Mouse (Mus musculus) kidney, postnatal 10 days (tissue): ENCODE measurements around the gene Serpina1f.
A peak's percentile ranks its signal among the peaks of the same experiment; 100 is the strongest.
"Not testable (repeated sequence)": the region's sequence is repeated elsewhere in the genome, so short reads cannot be mapped to it uniquely, and the experiment has no call there.

ENCODE experiments used
- DNase-seq: peaks from one replicate; pipeline ENCODE4 v3.0.0; 2021; ENCODE audit warnings: mixed read lengths

Gene Serpina1f

GRCm38 (mm10) chr12:103695429-103695828, at the start of gene Serpina1f:
Gene Serpina1f, minus strand, starts transcription at chr12:103695529.
- DNase-seq = no peak

GRCm38 (mm10) chr12:103737791-103738580, 42.7 kb upstream of the Serpina1f start:
- DNase-seq = not testable (repeated sequence)

- DNase-seq = not testable (repeated sequence)
Observed at GRCm38 (mm10) chr12:103735566-103735965, 40.2 kb upstream of the Serpina1f start.

- DNase-seq = not testable (repeated sequence)
Observed at GRCm38 (mm10) chr12:103735101-103735500, 39.8 kb upstream of the Serpina1f start.

- DNase-seq = peak; percentile 29
Observed at GRCm38 (mm10) chr12:103711537-103711936, 16.2 kb upstream of the Serpina1f start.

- DNase-seq = no peak
Observed at GRCm38 (mm10) chr12:103710405-103710804, 15.1 kb upstream of the Serpina1f start.

- no peak for DNase-seq
Observed at GRCm38 (mm10) chr12:103706113-103706512, 10.8 kb upstream of the Serpina1f start.

- DNase-seq = no peak
Observed at GRCm38 (mm10) chr12:103705547-103705946, 10.2 kb upstream of the Serpina1f start.

GRCm38 (mm10) chr12:103700144-103700750, 4.9 kb upstream of the Serpina1f start:
- DNase-seq = no peak

- DNase-seq = no peak
Observed at GRCm38 (mm10) chr12:103688221-103688814, 7.0 kb downstream of the Serpina1f start.

- no peak for DNase-seq
Observed at GRCm38 (mm10) chr12:103687021-103687420, 8.3 kb downstream of the Serpina1f start.

GRCm38 (mm10) chr12:103686050-103686449, 9.3 kb downstream of the Serpina1f start:
- no peak for DNase-seq

GRCm38 (mm10) chr12:103685386-103685785, 9.9 kb downstream of the Serpina1f start:
- DNase-seq = no peak

GRCm38 (mm10) chr12:103683775-103684174, 11.6 kb downstream of the Serpina1f start:
- no peak for DNase-seq

GRCm38 (mm10) chr12:103681739-103682138, 13.6 kb downstream of the Serpina1f start:
- DNase-seq = no peak

GRCm38 (mm10) chr12:103681169-103681568, 14.2 kb downstream of the Serpina1f start:
- no peak for DNase-seq

GRCm38 (mm10) chr12:103679853-103680252, 15.5 kb downstream of the Serpina1f start:
- DNase-seq = not testable (repeated sequence)

- no peak for DNase-seq
Observed at GRCm38 (mm10) chr12:103676039-103676438, 19.3 kb downstream of the Serpina1f start, which contains the start of gene Serpina16. Gene Serpina16, minus strand, starts transcription at chr12:103676139.

- DNase-seq = peak; percentile 51
Observed at GRCm38 (mm10) chr12:103673179-103673578, 22.1 kb downstream of the Serpina1f start.

- DNase-seq = no peak
Observed at GRCm38 (mm10) chr12:103671483-103671882, 23.8 kb downstream of the Serpina1f start.

GRCm38 (mm10) chr12:103670964-103671363, 24.4 kb downstream of the Serpina1f start:
- no peak for DNase-seq

GRCm38 (mm10) chr12:103670344-103670743, 25.0 kb downstream of the Serpina1f start:
- DNase-seq = no peak

GRCm38 (mm10) chr12:103665286-103665685, 30.0 kb downstream of the Serpina1f start:
- no peak for DNase-seq

- not testable (repeated sequence) for DNase-seq
Observed at GRCm38 (mm10) chr12:103662053-103662452, 33.3 kb downstream of the Serpina1f start.
